Mouse (Mus musculus) liver, adult 2 months (tissue): ENCODE results near the gene Gata5. TPM values are rescaled to one million over a fixed set of nuclear protein-coding genes. Genes with fewer than 3 reads are reported as not detected.

ENCODE experiments used
- DNase-seq: peaks from one replicate; pipeline ENCODE4 v3.0.0-alpha.2; 2011; ENCODE audit warnings: low read depth, low spot score; ENCODE audit errors: extremely low read depth
- H3K27ac ChIP-seq: fragments of 200-500 bp; replicated peaks from 2 replicates; pipeline ENCODE4 v1.5.1; 2012; ENCODE audit warnings: low read depth, mild to moderate bottlenecking, control low read depth, inconsistent platforms, low read length; ENCODE audit not compliant: insufficient read depth
- H3K27me3 ChIP-seq: fragments of 200-500 bp; 2 replicates; pipeline ENCODE4 v1.6.1; 2012; ENCODE audit warnings: mild to moderate bottlenecking, moderate library complexity, low read length, inconsistent platforms; ENCODE audit not compliant: control insufficient read depth, insufficient read depth
- H3K36me3 ChIP-seq: fragments of 200-500 bp; 2 replicates; pipeline ENCODE4 v1.6.1; 2012; ENCODE audit warnings: low read length, inconsistent platforms; ENCODE audit not compliant: control insufficient read depth, insufficient read depth
- H3K4me1 ChIP-seq: fragments of 200-500 bp; 2 replicates; pipeline ENCODE4 v1.6.1; 2011; ENCODE audit warnings: low read length; ENCODE audit not compliant: control insufficient read depth, insufficient read depth
- H3K4me3 ChIP-seq: fragments of 200-500 bp; 2 replicates; pipeline ENCODE4 v1.5.1; 2011; ENCODE audit warnings: low read depth, mild to moderate bottlenecking, control low read depth, low read length, moderate library complexity; ENCODE audit not compliant: insufficient read depth
- H3K79me2 ChIP-seq: fragments of 200-500 bp; 2 replicates; pipeline ENCODE4 v1.6.1; 2012; ENCODE audit warnings: inconsistent platforms, mild to moderate bottlenecking, low read length, moderate library complexity; ENCODE audit not compliant: control insufficient read depth, insufficient read depth
- H3K9ac ChIP-seq: fragments of 200-500 bp; 2 replicates; pipeline ENCODE4 v1.6.1; 2012; ENCODE audit warnings: low read depth, mild to moderate bottlenecking, control low read depth, inconsistent platforms, low read length
- CTCF ChIP-seq: fragments of 200-500 bp; IDR thresholded peaks from 2 replicates; pipeline ENCODE4 v1.5.1; 2011; ENCODE audit warnings: low read depth, low read length, control low read depth
- POLR2A ChIP-seq: fragments of 200-500 bp; IDR thresholded peaks from 2 replicates; pipeline ENCODE4 v1.6.1; 2011; ENCODE audit warnings: low read length, control low read depth; ENCODE audit not compliant: insufficient read depth; ENCODE audit errors: extremely low read depth
- WGBS: fragments of 180-500 bp; shearing (Covaris S2); methylation state at CpG from one replicate; pipeline ENCODE4 v1.1.7; 2018; 5-methylcytosine and 5-hydroxymethylcytosine counted together
- polyA plus RNA-seq: library from polyadenylated mRNA; depleted of rRNA; stranded (reverse); fragments of >200 nt; gene quantifications from 2 replicates; pipeline ENCODE4 v1.2.3, GENCODE M21; 2012
- total RNA-seq: library from RNA; depleted of rRNA; stranded (reverse); fragments of >200 nt; gene quantifications from 2 replicates; pipeline ENCODE4 v1.2.3, GENCODE M21; 2014

Gata5 gene
- total and polyA plus RNA-seq, 2 experiments, result 0.09 TPM

DNA sequence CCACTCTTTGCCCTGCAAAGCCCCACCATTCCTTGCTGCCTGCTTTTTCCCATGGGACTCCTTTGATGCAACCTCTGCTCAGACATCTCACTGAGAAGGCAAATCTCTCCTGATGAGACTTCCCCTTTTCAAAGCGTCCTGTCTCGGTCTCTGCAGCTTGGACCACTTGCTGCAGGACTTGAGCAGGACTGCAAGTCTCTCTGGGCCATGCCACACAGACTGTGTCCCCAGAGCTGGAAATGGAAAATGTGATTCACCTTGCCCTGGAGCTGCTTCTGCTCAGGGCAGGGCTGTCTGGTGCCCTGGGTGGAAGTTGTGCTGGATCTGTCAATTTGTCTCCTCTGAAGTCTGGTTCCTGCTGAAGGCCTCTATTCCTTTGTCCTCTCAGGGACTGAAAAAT is 7.7 kb upstream of the Gata5 start:
- no peak overlapping the region for H3K27ac ChIP-seq

DNA sequence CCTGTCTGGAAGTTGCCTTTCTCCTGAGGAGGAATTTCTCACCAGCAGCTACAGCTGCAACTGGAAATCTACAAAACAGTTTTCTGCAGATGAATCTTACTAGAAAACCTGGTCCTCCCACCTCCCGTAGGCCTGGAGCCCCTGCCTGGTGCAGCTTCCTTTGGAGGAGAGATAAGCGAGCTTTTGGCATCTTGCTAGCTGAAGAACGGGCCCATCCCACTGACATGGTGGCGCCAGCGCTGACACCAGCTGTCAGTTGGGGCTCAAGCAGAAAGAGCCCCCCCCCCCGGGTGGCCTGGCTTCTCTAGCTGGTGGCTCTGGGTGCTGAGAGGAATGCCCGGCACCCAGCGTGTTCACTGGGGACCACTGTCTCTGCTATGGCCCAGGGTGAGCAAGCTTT is 6.7 kb upstream of the Gata5 start:
- Histone ChIP-seq H3K27me3 (peaks cover 3% of the 10 kb centered on the region; the same call in 1 of the 2 replicates), H3K9ac (no peak overlapping the region), H3K79me2 (no peaks in the 10 kb centered on the region), H3K36me3 (no peaks in the 10 kb centered on the region), H3K4me3 (no peak overlapping the region), H3K27ac (no peak overlapping the region), H3K4me1 (0 out of 2 replicates have a peak, but pooled peaks cover 1% of the 10 kb centered on the region)
- DNase-seq, result no peak
- WGBS, result 81% methylated on average over 8 of the region's 8 CpGs
- TF ChIP-seq POLR2A, result no peak
- no peak for TF ChIP-seq CTCF

More for the DNA sequence above, 7.7 kb upstream of the Gata5 start:
- DNase-seq, result no peak
- Histone ChIP-seq H3K4me1 (0 out of 2 replicates have a peak, but pooled peaks cover 1% of the 10 kb centered on the region), H3K4me3 (no peak overlapping the region), H3K27me3 (peaks cover 3% of the 10 kb centered on the region; the same call in 1 of the 2 replicates), H3K9ac (no peak overlapping the region), H3K79me2 (no peaks in the 10 kb centered on the region), H3K36me3 (no peaks in the 10 kb centered on the region)
- 85% methylated on average over 2 of the region's 2 CpGs for WGBS
- TF ChIP-seq CTCF, result no peak
- TF ChIP-seq POLR2A, result no peak

DNA sequence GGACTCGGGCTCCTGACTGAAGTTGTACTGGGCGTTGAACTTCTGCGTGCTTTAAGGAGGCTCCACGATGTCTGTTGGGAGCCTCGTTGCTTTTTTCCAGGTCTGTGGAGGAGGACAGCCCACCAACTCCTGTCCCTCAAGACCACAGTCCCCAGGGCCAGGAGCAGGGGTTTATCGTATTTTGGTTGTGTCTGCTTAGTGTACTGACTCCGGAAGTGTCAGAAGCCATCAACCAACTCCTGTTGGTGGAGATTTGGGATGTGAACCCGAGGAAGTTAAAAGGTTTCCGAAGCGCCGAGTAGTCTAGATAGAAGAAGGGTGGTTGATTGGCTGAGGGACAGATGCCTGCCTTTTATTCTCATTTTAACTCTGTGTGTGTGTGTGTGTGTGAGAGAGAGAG is 5.4 kb upstream of the Gata5 start:
- Histone ChIP-seq H3K27ac (no peak overlapping the region), H3K36me3 (no peaks in the 10 kb centered on the region), H3K9ac (no peak overlapping the region), H3K4me1 (0 out of 2 replicates have a peak, but pooled peaks cover 1% of the 10 kb centered on the region), H3K79me2 (no peaks in the 10 kb centered on the region), H3K4me3 (no peak overlapping the region), H3K27me3 (peaks cover 3% of the 10 kb centered on the region; the same call in 1 of the 2 replicates)
- WGBS, result 59% methylated on average over 11 of the region's 11 CpGs
- DNase-seq, result no peak
- TF ChIP-seq CTCF (no peak), POLR2A (no peak)

DNA sequence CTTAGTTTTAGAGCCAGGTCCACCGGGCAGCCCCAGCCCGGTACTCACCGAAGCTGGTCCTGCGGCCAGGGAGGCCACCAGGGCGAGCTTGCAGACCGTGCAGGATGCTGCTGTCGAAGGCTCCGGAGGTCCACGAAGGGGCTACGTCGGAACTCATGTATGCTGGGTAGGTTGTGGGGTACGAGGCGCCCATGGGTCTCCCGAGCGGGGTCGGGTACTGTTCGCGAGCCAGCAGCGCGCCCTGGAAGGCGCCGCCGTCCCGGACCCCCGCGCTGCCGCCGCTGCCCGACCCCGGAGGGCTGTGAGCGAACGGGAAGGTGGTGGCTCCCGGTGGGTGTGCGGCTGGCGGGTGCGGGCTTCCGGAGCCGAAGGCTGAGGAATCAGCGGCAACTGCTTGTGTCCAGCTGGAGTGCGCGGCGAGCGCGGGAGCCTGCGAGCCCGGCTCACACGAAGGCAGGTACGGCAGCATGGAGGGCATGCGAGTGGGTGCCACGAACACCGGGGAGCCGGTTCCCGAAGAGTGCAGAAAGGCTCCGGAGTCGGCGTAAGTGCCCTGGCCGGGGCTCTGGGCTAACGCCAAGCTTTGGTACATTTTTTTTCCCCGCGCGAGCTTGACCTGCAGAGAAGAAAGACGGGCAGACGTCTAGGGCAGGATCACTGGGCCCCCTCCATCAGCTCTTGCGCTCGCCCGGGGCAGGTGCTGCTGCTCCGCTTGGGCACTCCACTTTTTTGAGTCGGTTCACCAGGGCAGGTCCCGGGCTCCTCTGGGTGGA is 535 bp downstream of the Gata5 start:
- WGBS, result 3% methylated on average over 69 of the region's 69 CpGs
- Histone ChIP-seq H3K9ac (no peak overlapping the region; the same call in 1 of the 2 replicates), H3K79me2 (no peaks in the 10 kb centered on the region), H3K36me3 (no peaks in the 10 kb centered on the region), H3K27ac (no peak overlapping the region), H3K4me3 (peak overlapping the region; percentile 47; the same call in 1 of the 2 replicates), H3K4me1 (peaks cover 2% of the 10 kb centered on the region; the same call in 1 of the 2 replicates), H3K27me3 (peaks cover 18% of the 10 kb centered on the region)
- no peak for DNase-seq
- no peak for TF ChIP-seq CTCF
- TF ChIP-seq POLR2A, result no peak

DNA sequence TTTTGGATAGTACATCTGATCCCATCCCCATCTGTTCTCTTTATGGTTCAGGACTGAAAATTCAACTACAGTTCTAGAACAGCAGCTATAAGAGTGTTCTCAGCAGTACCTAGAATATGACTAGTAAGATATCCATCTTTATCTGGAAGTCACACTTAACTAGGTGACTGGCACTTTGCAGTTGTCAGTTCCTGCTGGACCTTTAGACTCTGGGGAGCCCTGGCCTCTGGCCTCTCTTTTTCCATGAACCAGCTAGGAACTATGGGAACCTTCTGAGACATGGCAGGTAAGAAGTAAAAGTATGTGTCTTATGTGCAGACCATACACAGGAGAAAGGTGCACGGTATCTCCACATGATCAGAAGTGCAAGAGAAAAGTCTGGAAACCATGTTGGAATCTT is 5.0 kb downstream of the Gata5 start:
- 98% methylated on average over 1 of the region's 1 CpGs for WGBS
- Histone ChIP-seq H3K9ac (no peak overlapping the region), H3K36me3 (no peaks in the 10 kb centered on the region), H3K27me3 (peaks cover 12% of the 10 kb centered on the region), H3K4me1 (no peaks in the 10 kb centered on the region), H3K27ac (no peak overlapping the region), H3K4me3 (no peak overlapping the region), H3K79me2 (no peaks in the 10 kb centered on the region)
- DNase-seq, result no peak
- TF ChIP-seq CTCF (no peak), POLR2A (no peak)

DNA sequence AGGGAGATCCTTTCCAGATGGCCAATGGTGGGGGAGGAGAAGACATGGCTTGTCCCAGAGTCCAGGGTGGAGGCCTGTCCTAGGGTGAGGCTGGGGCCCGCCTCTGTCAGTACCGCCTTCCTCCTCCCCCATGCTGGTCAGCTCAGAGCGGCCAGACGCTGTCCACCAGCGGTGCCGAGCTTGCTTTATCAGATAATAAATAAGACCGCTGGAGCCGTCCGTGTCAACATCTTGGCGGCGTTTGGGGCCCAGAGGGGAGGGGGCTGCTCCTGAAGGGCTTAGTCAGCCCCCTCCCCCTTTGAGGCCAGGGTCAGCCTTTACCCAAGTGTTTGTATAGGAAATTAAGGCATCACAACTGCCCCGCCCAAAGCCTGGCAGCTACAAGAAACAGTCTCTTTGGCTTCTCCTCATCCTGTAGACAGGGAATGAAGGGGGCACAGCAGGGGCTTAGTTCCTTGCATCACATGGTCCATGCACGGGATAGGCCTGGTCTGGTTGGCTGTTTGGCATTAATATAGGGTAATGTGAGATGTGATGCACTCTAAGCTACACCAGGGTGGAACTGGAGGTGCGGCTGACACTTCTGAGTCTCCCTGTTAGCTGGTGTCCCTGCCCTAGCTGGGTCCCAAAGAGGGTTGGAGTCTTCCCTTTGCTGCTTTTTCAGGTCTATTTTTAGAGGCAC is 11.7 kb downstream of the Gata5 start:
- no peaks in the 10 kb centered on the region for H3K79me2 ChIP-seq
- H3K27me3 ChIP-seq, result no peaks in the 10 kb centered on the region
- H3K36me3 ChIP-seq, result no peaks in the 10 kb centered on the region
- TF ChIP-seq POLR2A (no peak), CTCF (no peak)
- DNase-seq, result no peak
- no peak overlapping the region for H3K27ac ChIP-seq
- WGBS, result 51% methylated on average over 14 of the region's 14 CpGs
- H3K4me3 ChIP-seq, result no peak overlapping the region
- H3K9ac ChIP-seq, result no peak overlapping the region
- no peaks in the 10 kb centered on the region for H3K4me1 ChIP-seq
